Mouse (Mus musculus): Measurements from ENCODE around the gene Bmp5. TPM values are rescaled to one million over a fixed set of nuclear protein-coding genes. Genes with fewer than 3 reads are reported as not detected.

Bmp5 gene
- total RNA-seq, 2 experiments from 2014 or later: 1.4 to 1.7 TPM

DNA sequence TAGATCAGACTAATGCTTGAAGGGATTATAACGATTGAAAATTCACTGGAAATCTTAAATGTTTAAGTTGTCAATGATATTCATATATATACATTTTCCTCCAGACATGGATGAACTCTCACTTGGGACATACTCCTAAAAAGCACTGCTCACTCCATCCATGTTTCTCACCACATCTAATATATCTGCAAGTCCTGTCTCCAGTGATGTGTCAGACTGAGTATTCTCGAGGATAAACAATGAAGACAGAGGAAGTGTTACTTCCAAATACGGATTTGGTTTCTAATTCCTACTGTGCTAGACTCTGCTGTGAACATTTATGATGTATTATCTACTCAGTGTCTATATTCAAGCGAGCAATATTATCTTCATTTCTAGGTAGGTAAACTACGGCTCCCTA is 152.9 kb downstream of the Bmp5 start:
- DNase-seq: no peak
- intact Hi-C loops (cut with DNase I): no loop called here

DNA sequence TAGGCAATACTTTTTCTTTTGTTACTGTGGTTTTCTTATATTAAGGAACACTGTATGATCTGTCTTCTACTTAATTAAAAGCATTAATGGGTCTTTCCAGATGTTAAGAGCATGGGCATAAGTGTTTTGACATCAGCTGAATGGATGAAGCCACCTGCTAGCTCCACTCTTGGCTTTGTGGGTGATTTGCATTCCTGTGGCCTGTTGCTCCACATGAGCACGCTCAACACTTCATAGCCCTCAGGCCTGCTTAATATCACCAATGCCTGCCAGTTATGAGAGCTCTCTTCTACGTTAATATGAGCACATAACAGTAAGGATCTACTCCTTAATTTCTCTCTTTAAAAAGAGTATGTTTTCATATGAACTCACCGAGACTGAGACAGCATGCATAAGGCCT is 169.5 kb downstream of the Bmp5 start:
- intact Hi-C loops (cut with DNase I): no loop called here
- DNase-seq: no peak

Small RNA genes lying within 50 kb of the gene (microRNA-seq; reads per million reads assigned to microRNA genes)
- 0 reads per million in 2 experiments for gene Gm44355

Other genes with a start within 250 kb of the Bmp5 start
- 10 to 100 TPM; 16.2 to 22.0 TPM for gene Tmod3, start 215.7 kb upstream of the Bmp5 start, total RNA-seq (2021)
- gene Tmod2, start 164.0 kb upstream of the Bmp5 start, total RNA-seq (2021): 1 to 10 TPM; 5.0 to 5.4 TPM
- 1 to 10 TPM; 5.3 to 5.8 TPM for gene Lysmd2, start 149.6 kb upstream of the Bmp5 start, total RNA-seq (2021)
- 1 to 10 TPM; 1.3 TPM for gene Scg3, start 91.3 kb upstream of the Bmp5 start, total RNA-seq (2021)
- gene Hmgcll1, start 239.5 kb downstream of the Bmp5 start, total RNA-seq (2021): under 1 TPM; 0.07 to 0.18 TPM

Data from gastrocnemius, postnatal 36 days (tissue).